Mouse (Mus musculus) embryonic facial prominence, embryonic 15.5 days (tissue): ENCODE measurements around the gene Gns. TPM values are rescaled to one million over a fixed set of nuclear protein-coding genes. Genes with fewer than 3 reads are reported as not detected.

Experiments used
- ATAC-seq: fragments of 200-750 bp; cut with Nextera tagmentation; 2 replicates; pipeline ENCODE4 v1.8.0; 2017; ENCODE audit warnings: low read depth, moderate TSS enrichment; ENCODE audit not compliant: insufficient number of reproducible peaks, low FRiP score, low TSS enrichment
- H3K27ac ChIP-seq: fragments of 300-500 bp; sonication (generic); replicated peaks from 2 replicates; pipeline ENCODE4 v1.5.1; 2015; ENCODE audit warnings: mild to moderate bottlenecking, inconsistent platforms
- H3K27me3 ChIP-seq: fragments of 300-500 bp; sonication (generic); 2 replicates; pipeline ENCODE4 v1.6.1; 2015; ENCODE audit warnings: inconsistent platforms
- H3K36me3 ChIP-seq: fragments of 300-500 bp; sonication (generic); 2 replicates; pipeline ENCODE4 v1.6.1; 2015; ENCODE audit warnings: mild to moderate bottlenecking, inconsistent platforms
- H3K4me1 ChIP-seq: fragments of 300-500 bp; sonication (generic); 2 replicates; pipeline ENCODE4 v1.6.1; 2015; ENCODE audit warnings: inconsistent platforms
- H3K4me2 ChIP-seq: fragments of 300-500 bp; sonication (generic); replicated peaks from 2 replicates; pipeline ENCODE4 v1.6.1; 2015; ENCODE audit warnings: mild to moderate bottlenecking, inconsistent platforms
- H3K4me3 ChIP-seq: fragments of 300-500 bp; sonication (generic); replicated peaks from 2 replicates; pipeline ENCODE4 v1.5.1; 2015; ENCODE audit warnings: mild to moderate bottlenecking, inconsistent platforms
- H3K9ac ChIP-seq: fragments of 300-500 bp; sonication (generic); 2 replicates; pipeline ENCODE4 v1.6.1; 2015; ENCODE audit warnings: inconsistent platforms
- H3K9me3 ChIP-seq: fragments of 300-500 bp; sonication (generic); replicated peaks from 2 replicates; pipeline ENCODE4 v1.6.1; 2016; ENCODE audit warnings: inconsistent platforms
- WGBS: fragments of 180-500 bp; shearing (Covaris S2); methylation state at CpG from one replicate; pipeline ENCODE4 v1.1.7; 2015; 5-methylcytosine and 5-hydroxymethylcytosine counted together
- polyA plus RNA-seq: library from polyadenylated mRNA; unstranded; fragments of >200 nt; fragmentation: Nextera tagmentation; extraction: Ambion mirVana; gene quantifications from 2 replicates; pipeline ENCODE4 v1.2.1, GENCODE M21; 2015

The Gns gene
- polyA plus RNA-seq, 1 experiment from 2014 or later, result 52.1 TPM

DNA sequence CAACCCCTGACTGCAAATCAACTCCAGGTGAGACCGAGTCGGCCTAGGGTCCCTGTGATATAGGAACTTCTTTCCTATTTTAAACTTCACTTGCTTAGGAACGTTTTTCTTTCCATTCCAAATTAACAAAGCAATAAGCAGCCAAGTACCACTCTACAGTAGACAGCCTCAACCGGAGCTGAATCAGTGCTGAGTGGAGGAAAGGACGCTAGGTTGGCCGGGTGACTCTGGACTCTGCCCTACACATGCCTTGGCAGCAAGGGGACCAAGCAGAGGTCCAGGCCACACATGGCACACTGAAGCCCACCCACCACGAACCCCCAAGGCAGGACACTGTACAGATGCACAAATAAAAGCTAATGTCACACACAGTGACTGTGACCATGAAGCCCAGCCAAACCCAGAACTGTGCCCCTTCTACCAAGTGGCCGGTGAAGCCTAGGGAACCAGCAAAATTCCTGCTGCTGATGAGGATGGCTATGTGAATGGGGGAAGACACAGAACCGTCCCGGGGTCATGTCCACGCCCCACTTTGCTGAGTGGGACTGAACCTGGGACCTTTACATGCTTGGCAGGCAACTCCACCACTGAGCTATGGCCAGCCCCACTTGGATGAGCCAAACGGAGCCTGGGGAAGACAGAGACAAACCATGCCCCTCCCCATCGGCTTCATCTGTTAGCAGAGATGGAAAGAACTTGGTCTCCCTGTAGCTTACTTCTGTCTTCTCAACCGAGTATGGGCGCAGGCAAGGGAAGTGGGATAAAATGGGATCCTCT is 66.1 kb downstream of the Gns start:
- Histone ChIP-seq H3K4me2 (no peak overlapping the region), H3K4me3 (no peak overlapping the region), H3K36me3 (no peaks in the 10 kb centered on the region), H3K27ac (peak overlapping the region; percentile 68; the same call in 1 of the 2 replicates), H3K27me3 (no peaks in the 10 kb centered on the region), H3K9ac (no peak overlapping the region), H3K9me3 (no peaks in the 10 kb centered on the region), H3K4me1 (peaks cover 78% of the 10 kb centered on the region)
- ATAC-seq, result no peak
- WGBS, result 64% methylated on average over 15 of the region's 15 CpGs

DNA sequence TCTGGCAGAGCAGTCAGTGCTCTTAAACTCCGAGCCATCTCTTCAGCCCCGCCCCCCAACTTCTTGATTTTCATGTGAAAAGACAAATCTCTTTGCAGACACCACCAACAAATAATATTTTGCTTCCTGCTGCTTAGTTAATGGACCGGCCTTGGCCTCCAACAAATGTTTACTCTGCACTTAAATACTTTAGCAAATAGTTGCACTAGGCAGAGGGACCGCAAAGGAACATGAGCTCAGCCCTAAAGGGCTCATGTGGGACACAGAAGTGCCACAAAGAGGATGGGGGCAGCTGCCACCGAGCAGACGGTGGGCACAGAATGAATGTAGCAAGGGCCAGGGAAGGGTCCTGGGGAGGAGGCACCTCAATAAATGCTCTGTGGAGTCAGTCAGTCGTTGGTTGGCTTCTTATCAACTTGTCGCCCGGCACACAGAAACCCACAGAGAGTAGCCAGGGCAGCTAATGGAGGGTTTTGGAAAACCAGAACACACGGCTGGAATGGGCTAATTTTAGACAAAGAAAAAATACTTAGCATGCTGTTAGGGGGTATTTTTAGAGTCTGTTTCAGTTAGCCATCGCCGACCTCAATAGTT is 67.2 kb downstream of the Gns start:
- Histone ChIP-seq H3K9me3 (no peaks in the 10 kb centered on the region), H3K27me3 (no peaks in the 10 kb centered on the region), H3K36me3 (no peaks in the 10 kb centered on the region), H3K4me3 (no peak overlapping the region), H3K4me1 (peaks cover 86% of the 10 kb centered on the region), H3K4me2 (peak overlapping the region; percentile 19), H3K27ac (peak overlapping the region; percentile 86), H3K9ac (no peak overlapping the region)
- ATAC-seq, result no peak
- WGBS, result 38% methylated on average over 12 of the region's 12 CpGs

DNA sequence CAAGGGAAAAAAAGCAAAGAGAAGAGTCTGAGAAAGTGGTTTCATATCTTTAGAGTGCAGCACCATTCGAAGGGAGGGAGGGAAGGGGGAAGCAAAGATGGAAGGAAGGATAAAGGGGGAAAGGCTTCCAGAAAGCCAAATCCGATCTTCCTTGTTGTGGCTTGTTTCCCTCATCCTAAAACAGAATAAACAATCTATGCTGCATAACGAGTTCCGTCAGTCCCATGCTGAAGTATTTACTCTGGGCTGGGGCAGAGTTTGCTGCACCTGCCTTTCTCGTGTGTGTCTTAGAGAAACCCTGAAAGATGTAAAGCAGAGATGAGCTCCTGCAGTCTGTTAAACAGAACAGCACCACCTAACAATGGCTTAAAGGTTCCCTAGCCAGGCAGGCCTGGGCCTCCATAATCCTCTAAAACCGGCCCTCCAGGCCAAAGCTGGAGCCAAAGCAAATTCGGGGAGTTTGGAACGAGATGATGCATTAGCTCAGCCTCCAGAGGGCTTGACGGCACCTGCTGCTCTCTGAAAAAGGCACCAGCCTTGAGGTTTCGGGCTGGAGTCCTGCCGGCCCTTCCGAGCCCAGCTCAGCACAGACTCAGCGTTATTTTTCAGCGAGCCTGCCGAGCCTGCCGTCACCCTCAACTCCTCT is 67.9 kb downstream of the Gns start:
- Histone ChIP-seq H3K9me3 (no peaks in the 10 kb centered on the region), H3K4me1 (peaks cover 86% of the 10 kb centered on the region), H3K4me3 (no peak overlapping the region), H3K27me3 (no peaks in the 10 kb centered on the region), H3K9ac (no peak overlapping the region), H3K27ac (peak overlapping the region; percentile 86), H3K36me3 (no peaks in the 10 kb centered on the region), H3K4me2 (peak overlapping the region; percentile 19)
- WGBS, result 16% methylated on average over 16 of the region's 16 CpGs
- peak; percentile 6; the same call in 1 of the 2 replicates for ATAC-seq

DNA sequence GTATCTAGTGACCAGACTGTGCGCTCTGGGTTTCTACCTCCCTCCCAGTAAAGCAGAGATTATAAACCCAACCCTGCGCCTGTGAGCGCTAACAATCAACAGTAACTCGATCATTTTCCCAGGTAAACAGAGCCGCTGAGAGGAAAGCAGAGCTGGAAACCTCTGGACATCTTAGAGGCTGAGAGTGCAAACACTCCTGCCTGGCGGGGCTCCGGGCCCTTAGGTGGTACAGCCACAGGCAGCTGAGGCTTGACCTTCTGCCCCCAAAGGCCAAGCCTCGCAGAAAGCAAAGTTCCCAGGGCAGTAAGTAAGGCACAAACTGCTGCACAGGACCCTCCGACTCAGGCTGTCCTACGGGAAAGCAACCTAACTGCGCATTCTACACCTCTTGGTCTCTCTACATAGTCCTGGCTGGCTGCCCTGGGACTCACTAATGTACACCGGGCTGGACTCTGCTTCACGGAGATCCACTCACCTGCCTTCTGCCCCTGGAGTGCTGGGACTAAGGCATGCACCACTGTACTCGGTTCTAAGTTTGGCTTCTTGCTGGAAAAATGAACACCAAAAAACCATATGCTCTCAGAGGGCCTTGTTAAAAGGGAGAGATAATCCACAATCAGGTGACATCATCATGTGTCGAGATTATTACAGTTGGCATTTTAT is 69.7 kb downstream of the Gns start:
- H3K4me3 ChIP-seq, result no peak overlapping the region
- ATAC-seq, result no peak
- 63% methylated on average over 15 of the region's 15 CpGs for WGBS
- H3K27ac ChIP-seq, result no peak overlapping the region
- H3K9me3 ChIP-seq, result no peaks in the 10 kb centered on the region
- H3K9ac ChIP-seq, result no peak overlapping the region
- peaks cover 69% of the 10 kb centered on the region for H3K4me1 ChIP-seq
- H3K27me3 ChIP-seq, result no peaks in the 10 kb centered on the region
- H3K4me2 ChIP-seq, result no peak overlapping the region
- no peaks in the 10 kb centered on the region for H3K36me3 ChIP-seq

GRCm38 (mm10) chr10:121435546-121436257 is 70.8 kb downstream of the Gns start:
- Histone ChIP-seq H3K9me3 (no peaks in the 10 kb centered on the region), H3K27me3 (no peaks in the 10 kb centered on the region), H3K4me3 (peak overlapping the region; percentile 10; the same call in 1 of the 2 replicates), H3K4me2 (peak overlapping the region; percentile 36), H3K9ac (no peak overlapping the region), H3K36me3 (no peaks in the 10 kb centered on the region), H3K27ac (peak overlapping the region; percentile 75), H3K4me1 (peaks cover 69% of the 10 kb centered on the region)
- no peak for ATAC-seq
- WGBS, result 20% methylated on average over 28 of the region's 28 CpGs

DNA sequence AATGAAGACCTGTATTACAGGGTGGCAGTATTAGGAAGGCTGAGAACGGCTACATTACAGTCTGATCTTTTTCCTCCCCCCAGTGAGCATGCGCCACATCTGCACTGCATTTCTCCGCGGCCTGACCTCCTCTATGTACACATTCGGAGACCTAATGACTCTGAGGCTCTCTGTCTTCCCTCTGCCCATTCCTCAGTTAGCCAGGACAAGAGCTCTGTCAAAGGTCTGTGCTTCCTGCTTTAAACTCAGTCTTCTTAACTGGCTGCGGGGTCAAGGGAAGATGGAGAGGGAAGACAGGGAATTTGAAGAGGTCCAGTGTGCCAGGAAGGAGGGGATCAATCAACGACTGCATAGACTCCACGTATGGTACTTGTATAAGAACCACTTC is 71.4 kb downstream of the Gns start:
- Histone ChIP-seq H3K4me3 (no peak overlapping the region), H3K27ac (peak overlapping the region; percentile 75), H3K4me2 (peak overlapping the region; percentile 36), H3K27me3 (no peaks in the 10 kb centered on the region), H3K36me3 (no peaks in the 10 kb centered on the region), H3K4me1 (peaks cover 68% of the 10 kb centered on the region), H3K9ac (no peak overlapping the region), H3K9me3 (no peaks in the 10 kb centered on the region)
- ATAC-seq, result no peak
- WGBS, result 22% methylated on average over 8 of the region's 8 CpGs

DNA sequence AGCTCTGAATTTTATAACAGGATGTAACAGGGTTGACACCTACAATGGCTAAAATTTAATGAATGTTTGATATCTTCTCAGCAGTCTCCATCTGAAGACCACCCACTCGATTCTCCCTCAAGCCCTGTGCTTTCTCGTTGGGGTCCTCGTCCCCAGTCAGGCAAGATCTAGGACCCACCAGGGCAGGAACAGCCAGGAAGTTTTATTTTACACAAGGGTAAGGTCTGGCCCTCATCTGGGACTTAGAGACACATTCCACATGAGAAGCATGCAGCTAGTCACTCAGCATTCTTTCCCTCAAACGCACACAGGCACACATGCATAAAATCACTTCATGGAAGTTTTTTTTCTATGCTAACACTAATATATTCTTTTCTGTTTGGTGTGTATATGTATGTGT is 71.8 kb downstream of the Gns start:
- Histone ChIP-seq H3K9me3 (no peaks in the 10 kb centered on the region), H3K36me3 (no peaks in the 10 kb centered on the region), H3K4me1 (peaks cover 63% of the 10 kb centered on the region), H3K27me3 (no peaks in the 10 kb centered on the region), H3K4me2 (0 out of 2 replicates have a peak overlapping the region, but pooled peaks have one; percentile 36), H3K4me3 (no peak overlapping the region), H3K27ac (peak overlapping the region; percentile 75), H3K9ac (no peak overlapping the region)
- 18% methylated on average over 4 of the region's 4 CpGs for WGBS
- ATAC-seq, result no peak

DNA sequence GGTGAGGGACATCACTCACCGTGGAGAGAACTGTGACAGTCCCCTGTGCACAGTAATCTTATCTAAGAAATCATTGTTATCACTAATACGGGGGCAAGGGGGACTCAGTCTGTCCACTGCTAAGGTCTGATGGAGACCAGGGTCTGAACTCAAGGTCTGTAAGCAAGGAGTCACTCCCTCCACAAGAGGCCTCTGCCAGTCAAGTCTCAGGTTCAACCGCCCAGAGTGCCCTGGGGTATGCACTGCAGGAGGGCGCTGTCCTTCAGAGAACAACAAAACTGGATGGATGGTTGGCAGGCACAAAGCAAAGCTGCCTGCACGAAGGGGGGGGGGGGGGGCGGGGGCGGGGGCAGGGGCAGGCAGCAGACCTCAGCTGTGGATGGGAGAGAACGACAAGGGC is 73.2 kb downstream of the Gns start:
- Histone ChIP-seq H3K9ac (no peak overlapping the region), H3K27ac (no peak overlapping the region), H3K36me3 (no peaks in the 10 kb centered on the region), H3K4me2 (no peak overlapping the region), H3K4me3 (no peak overlapping the region), H3K4me1 (peaks cover 49% of the 10 kb centered on the region), H3K9me3 (no peaks in the 10 kb centered on the region), H3K27me3 (no peaks in the 10 kb centered on the region)
- 74% methylated on average over 6 of the region's 8 CpGs for WGBS
- ATAC-seq, result no peak

GRCm38 (mm10) chr10:121439310-121439731 is 74.4 kb downstream of the Gns start:
- 85% methylated on average over 12 of the region's 12 CpGs for WGBS
- Histone ChIP-seq H3K36me3 (no peaks in the 10 kb centered on the region), H3K4me1 (peaks cover 45% of the 10 kb centered on the region), H3K9me3 (no peaks in the 10 kb centered on the region), H3K27ac (no peak overlapping the region), H3K9ac (no peak overlapping the region), H3K4me3 (no peak overlapping the region), H3K27me3 (no peaks in the 10 kb centered on the region), H3K4me2 (no peak overlapping the region)
- no peak for ATAC-seq

- ATAC-seq, result no peak
- peaks cover 19% of the 10 kb centered on the region for H3K4me1 ChIP-seq
- H3K36me3 ChIP-seq, result no peaks in the 10 kb centered on the region
- no peak overlapping the region for H3K4me2 ChIP-seq
- 83% methylated on average over 9 of the region's 9 CpGs for WGBS
- no peaks in the 10 kb centered on the region for H3K9me3 ChIP-seq
- H3K27ac ChIP-seq, result no peak overlapping the region
- H3K4me3 ChIP-seq, result no peak overlapping the region
- no peak overlapping the region for H3K9ac ChIP-seq
- no peaks in the 10 kb centered on the region for H3K27me3 ChIP-seq
These were observed 78.9 kb downstream of the Gns start for GRCm38 (mm10) chr10:121443791-121444190.
